Mouse (Mus musculus) right cerebral cortex, adult 2 months (tissue): ENCODE measurements around the gene Slc43a2.
A peak's percentile ranks its signal among the peaks of the same experiment; 100 is the strongest.
"Not testable (repeated sequence)": the region's sequence is repeated elsewhere in the genome, so short reads cannot be mapped to it uniquely, and the experiment has no call there.

Source experiments
- DNase-seq, 2 experiments: peaks; one replicate each; pipeline ENCODE4 v3.0.0; 2021 to 2022; ENCODE audit warnings: low spot score in 2 of 2

The Slc43a2 gene

GRCm38 (mm10) chr11:75572854-75573650 is 41.6 kb downstream of the Slc43a2 start:
- peak; percentile 94 to 95 for DNase-seq

GRCm38 (mm10) chr11:75574378-75575123 is 43.1 kb downstream of the Slc43a2 start:
- DNase-seq, result no peak

GRCm38 (mm10) chr11:75575560-75576123 is 44.1 kb downstream of the Slc43a2 start:
- DNase-seq, result no peak

- no peak for DNase-seq
These were observed 47.1 kb downstream of the Slc43a2 start for GRCm38 (mm10) chr11:75578609-75579008.

GRCm38 (mm10) chr11:75581495-75582149 is 50.1 kb downstream of the Slc43a2 start:
- DNase-seq, result no peak

- DNase-seq, result no peak
These were observed 52.0 kb downstream of the Slc43a2 start for GRCm38 (mm10) chr11:75583521-75583920.

- no peak for DNase-seq
These were observed 53.6 kb downstream of the Slc43a2 start for GRCm38 (mm10) chr11:75585061-75585460.

GRCm38 (mm10) chr11:75585978-75586377 is 54.5 kb downstream of the Slc43a2 start:
- DNase-seq, result no peak

GRCm38 (mm10) chr11:75586963-75587362 is 55.5 kb downstream of the Slc43a2 start:
- no peak for DNase-seq

- peak; percentile 95 to 97 for DNase-seq
These were observed 56.2 kb downstream of the Slc43a2 start, which contains the start of gene Pitpna for GRCm38 (mm10) chr11:75587493-75588284. Pitpna (plus strand) TSS chr11:75588097.

- no peak for DNase-seq
These were observed 56.9 kb downstream of the Slc43a2 start for GRCm38 (mm10) chr11:75588285-75588941.

- DNase-seq, result no peak
These were observed 61.1 kb downstream of the Slc43a2 start for GRCm38 (mm10) chr11:75592612-75593011.

GRCm38 (mm10) chr11:75594431-75594830 is 62.9 kb downstream of the Slc43a2 start:
- DNase-seq, result no peak

GRCm38 (mm10) chr11:75595404-75595803 is 63.9 kb downstream of the Slc43a2 start:
- DNase-seq, result no peak

- DNase-seq, result no peak
These were observed 64.3 kb downstream of the Slc43a2 start for GRCm38 (mm10) chr11:75595816-75596215.

- no peak for DNase-seq
These were observed 65.3 kb downstream of the Slc43a2 start for GRCm38 (mm10) chr11:75596726-75597255.

- no peak for DNase-seq
These were observed 66.5 kb downstream of the Slc43a2 start for GRCm38 (mm10) chr11:75598004-75598403.

- DNase-seq, result not testable (repeated sequence)
These were observed 68.3 kb downstream of the Slc43a2 start for GRCm38 (mm10) chr11:75599802-75600201.

- no peak for DNase-seq
These were observed 73.3 kb downstream of the Slc43a2 start for GRCm38 (mm10) chr11:75604826-75605225.

GRCm38 (mm10) chr11:75605318-75605717 is 73.8 kb downstream of the Slc43a2 start:
- no peak for DNase-seq
